Mouse (Mus musculus) forebrain, embryonic 16.5 days (tissue): ENCODE measurements around the gene Trmt10a. TPM values are rescaled to one million over a fixed set of nuclear protein-coding genes. Genes with fewer than 3 reads are reported as not detected.
"Not testable (repeated sequence)": the region's sequence is repeated elsewhere in the genome, so short reads cannot be mapped to it uniquely, and the experiment has no call there.

Experiments
- ATAC-seq: fragments of 200-750 bp; cut with Nextera tagmentation; 2 replicates; pipeline ENCODE4 v1.8.0; 2017; ENCODE audit warnings: mild to moderate bottlenecking, moderate library complexity
- H3K27ac ChIP-seq: fragments of 300-500 bp; sonication (generic); 2 replicates; pipeline ENCODE4 v1.5.1; 2014; ENCODE audit warnings: low read length, control low read depth
- H3K27me3 ChIP-seq: fragments of 300-500 bp; sonication (generic); replicated peaks from 2 replicates; pipeline ENCODE4 v1.6.1; 2014; ENCODE audit warnings: low read length; ENCODE audit not compliant: control insufficient read depth, insufficient read depth
- H3K36me3 ChIP-seq: fragments of 300-500 bp; sonication (generic); 2 replicates; pipeline ENCODE4 v1.6.1; 2014; ENCODE audit not compliant: control insufficient read depth, insufficient read depth
- H3K4me1 ChIP-seq: fragments of 300-500 bp; sonication (generic); replicated peaks from 2 replicates; pipeline ENCODE4 v1.6.1; 2014; ENCODE audit warnings: low read length; ENCODE audit not compliant: control insufficient read depth, insufficient read depth
- H3K4me2 ChIP-seq: fragments of 300-500 bp; sonication (generic); 2 replicates; pipeline ENCODE4 v1.6.1; 2014; ENCODE audit warnings: mild to moderate bottlenecking, low read length, control low read depth
- H3K4me3 ChIP-seq: fragments of 300-500 bp; sonication (generic); replicated peaks from 2 replicates; pipeline ENCODE4 v1.5.1; 2014; ENCODE audit warnings: mild to moderate bottlenecking, low read length, control low read depth
- H3K9ac ChIP-seq: fragments of 300-500 bp; sonication (generic); replicated peaks from 2 replicates; pipeline ENCODE4 v1.6.1; 2014; ENCODE audit warnings: low read depth, low read length, control low read depth
- H3K9me3 ChIP-seq: fragments of 300-500 bp; sonication (generic); 2 replicates; pipeline ENCODE4 v1.6.1; 2016; ENCODE audit warnings: low read length; ENCODE audit not compliant: control insufficient read depth
- WGBS: fragments of 180-500 bp; shearing (Covaris S2); extraction: QIAGEN DNeasy Blood & Tissue Kit; methylation state at CpG from one replicate; pipeline ENCODE4 v1.1.7; 2014; 5-methylcytosine and 5-hydroxymethylcytosine counted together
- polyA plus RNA-seq: library from polyadenylated mRNA; unstranded; fragments of >200 nt; fragmentation: Nextera tagmentation; extraction: Ambion mirVana; gene quantifications from 2 replicates; pipeline ENCODE4 v1.2.1, GENCODE M21; 2015

The Trmt10a gene
- polyA plus RNA-seq, 1 experiment from 2014 or later, result 7.2 TPM

GRCm38 (mm10) chr3:138130692-138131091 lies 12.6 kb upstream of the Trmt10a start:
- Histone ChIP-seq H3K36me3 (no peaks in the 10 kb centered on the region), H3K9me3 (no peaks in the 10 kb centered on the region), H3K4me3 (no peak overlapping the region), H3K9ac (no peak overlapping the region), H3K4me1 (peaks cover 3% of the 10 kb centered on the region), H3K4me2 (no peak overlapping the region), H3K27ac (no peak overlapping the region), H3K27me3 (no peaks in the 10 kb centered on the region)
- 0 out of 2 replicates have a peak, but pooled peaks have one; percentile 36 for ATAC-seq
- WGBS, result 29% methylated on average over 1 of the region's 1 CpGs

GRCm38 (mm10) chr3:138131168-138131567 lies 12.1 kb upstream of the Trmt10a start:
- no peaks in the 10 kb centered on the region for H3K27me3 ChIP-seq
- H3K4me1 ChIP-seq, result peaks cover 3% of the 10 kb centered on the region
- no peak overlapping the region for H3K4me2 ChIP-seq
- H3K36me3 ChIP-seq, result no peaks in the 10 kb centered on the region
- H3K9ac ChIP-seq, result no peak overlapping the region
- WGBS, result 63% methylated on average over 9 of the region's 9 CpGs
- H3K27ac ChIP-seq, result no peak overlapping the region
- no peak for ATAC-seq
- H3K4me3 ChIP-seq, result no peak overlapping the region
- H3K9me3 ChIP-seq, result no peaks in the 10 kb centered on the region

- no peak overlapping the region for H3K4me2 ChIP-seq
- peaks cover 3% of the 10 kb centered on the region for H3K4me1 ChIP-seq
- H3K27me3 ChIP-seq, result no peaks in the 10 kb centered on the region
- no peaks in the 10 kb centered on the region for H3K9me3 ChIP-seq
- H3K9ac ChIP-seq, result no peak overlapping the region
- no peaks in the 10 kb centered on the region for H3K36me3 ChIP-seq
- WGBS, result 87% methylated on average over 8 of the region's 8 CpGs
- no peak for ATAC-seq
- H3K27ac ChIP-seq, result no peak overlapping the region
- H3K4me3 ChIP-seq, result no peak overlapping the region
These were observed 9.8 kb upstream of the Trmt10a start for GRCm38 (mm10) chr3:138133463-138133862.

GRCm38 (mm10) chr3:138133916-138134315 lies 9.3 kb upstream of the Trmt10a start:
- H3K27me3 ChIP-seq, result no peaks in the 10 kb centered on the region
- H3K27ac ChIP-seq, result no peak overlapping the region
- peaks cover 3% of the 10 kb centered on the region for H3K4me1 ChIP-seq
- ATAC-seq, result no peak
- H3K36me3 ChIP-seq, result no peaks in the 10 kb centered on the region
- H3K9me3 ChIP-seq, result no peaks in the 10 kb centered on the region
- H3K9ac ChIP-seq, result no peak overlapping the region
- WGBS, result 86% methylated on average over 11 of the region's 11 CpGs
- no peak overlapping the region for H3K4me2 ChIP-seq
- no peak overlapping the region for H3K4me3 ChIP-seq

- ATAC-seq, result no peak
- H3K4me2 ChIP-seq, result no peak overlapping the region
- no peaks in the 10 kb centered on the region for H3K36me3 ChIP-seq
- H3K9me3 ChIP-seq, result no peaks in the 10 kb centered on the region
- H3K4me3 ChIP-seq, result no peak overlapping the region
- H3K9ac ChIP-seq, result no peak overlapping the region
- peaks cover 3% of the 10 kb centered on the region for H3K4me1 ChIP-seq
- no peaks in the 10 kb centered on the region for H3K27me3 ChIP-seq
- H3K27ac ChIP-seq, result no peak overlapping the region
- WGBS, result 100% methylated on average over 1 of the region's 1 CpGs
These were observed 8.7 kb upstream of the Trmt10a start for GRCm38 (mm10) chr3:138134528-138134927.

- WGBS, result 96% methylated on average over 13 of the region's 13 CpGs
- not testable (repeated sequence) for H3K4me1 ChIP-seq, H3K27ac ChIP-seq, H3K9ac ChIP-seq, H3K36me3 ChIP-seq, H3K4me3 ChIP-seq, H3K4me2 ChIP-seq, H3K27me3 ChIP-seq, ATAC-seq, H3K9me3 ChIP-seq
These were observed 5.1 kb upstream of the Trmt10a start for GRCm38 (mm10) chr3:138138146-138138545.

- Histone ChIP-seq H3K36me3 (no peaks in the 10 kb centered on the region), H3K4me3 (no peak overlapping the region), H3K9ac (no peak overlapping the region), H3K4me2 (no peak overlapping the region), H3K9me3 (no peaks in the 10 kb centered on the region), H3K27ac (no peak overlapping the region), H3K27me3 (no peaks in the 10 kb centered on the region), H3K4me1 (peaks cover 3% of the 10 kb centered on the region)
- 93% methylated on average over 6 of the region's 6 CpGs for WGBS
- ATAC-seq, result no peak
These were observed 3.6 kb upstream of the Trmt10a start for GRCm38 (mm10) chr3:138139663-138140062.

GRCm38 (mm10) chr3:138142052-138142732 lies 1.1 kb upstream of the Trmt10a start:
- no peaks in the 10 kb centered on the region for H3K27me3 ChIP-seq
- H3K4me1 ChIP-seq, result peaks cover 3% of the 10 kb centered on the region
- H3K27ac ChIP-seq, result no peak overlapping the region
- 0 out of 2 replicates have a peak overlapping the region, but pooled peaks have one; percentile 5 for H3K9ac ChIP-seq
- no peaks in the 10 kb centered on the region for H3K9me3 ChIP-seq
- 52% methylated on average over 4 of the region's 4 CpGs for WGBS
- H3K4me2 ChIP-seq, result peak overlapping the region; percentile 42
- no peaks in the 10 kb centered on the region for H3K36me3 ChIP-seq
- no peak for ATAC-seq
- no peak overlapping the region for H3K4me3 ChIP-seq

GRCm38 (mm10) chr3:138142733-138143314 lies 424 bp upstream of the Trmt10a start:
- Histone ChIP-seq H3K27me3 (no peaks in the 10 kb centered on the region), H3K4me3 (peak overlapping the region; percentile 75), H3K27ac (peak overlapping the region; percentile 99), H3K9ac (peak overlapping the region; percentile 80), H3K9me3 (no peaks in the 10 kb centered on the region), H3K4me2 (peak overlapping the region; percentile 44), H3K36me3 (no peaks in the 10 kb centered on the region), H3K4me1 (peaks cover 3% of the 10 kb centered on the region)
- ATAC-seq, result no peak
- WGBS, result 7% methylated on average over 12 of the region's 12 CpGs
